Mouse (Mus musculus) embryo, embryonic 11 days (tissue): ENCODE measurements around the gene Catsperz.
A peak's percentile ranks its signal among the peaks of the same experiment; 100 is the strongest.

Source experiments
- DNase-seq: peaks from one replicate; pipeline ENCODE4 v3.0.0-alpha.2; 2015

Gene Catsperz

GRCm38 (mm10) chr19:6943709-6944108, 18.5 kb upstream of the Catsperz start:
- no peak for DNase-seq

- no peak for DNase-seq
Observed at GRCm38 (mm10) chr19:6942764-6943163, 17.6 kb upstream of the Catsperz start.

GRCm38 (mm10) chr19:6942249-6942691, 17.1 kb upstream of the Catsperz start, which contains the start of gene Gpr137:
Gene Gpr137 (minus strand): TSS chr19:6942480.
- DNase-seq = peak; percentile 94

GRCm38 (mm10) chr19:6941372-6942248, 16.4 kb upstream of the Catsperz start, which contains the start of gene Bad:
Gene Bad (plus strand): TSS chr19:6941861.
- DNase-seq = peak; percentile 95

GRCm38 (mm10) chr19:6940396-6941351, 15.5 kb upstream of the Catsperz start:
- DNase-seq = no peak

- no peak for DNase-seq
Observed at GRCm38 (mm10) chr19:6939106-6940002, 14.2 kb upstream of the Catsperz start.

GRCm38 (mm10) chr19:6937541-6938465, 12.6 kb upstream of the Catsperz start:
- DNase-seq = no peak

- no peak for DNase-seq
Observed at GRCm38 (mm10) chr19:6936299-6936698, 11.1 kb upstream of the Catsperz start.

GRCm38 (mm10) chr19:6934195-6934977, 9.2 kb upstream of the Catsperz start, which contains the start of gene Kcnk4:
Gene Kcnk4 (minus strand): TSS chr19:6934515.
- DNase-seq = no peak

GRCm38 (mm10) chr19:6933436-6934194, 8.4 kb upstream of the Catsperz start:
- no peak for DNase-seq

- DNase-seq = no peak
Observed at GRCm38 (mm10) chr19:6933102-6933435, 7.9 kb upstream of the Catsperz start.

- no peak for DNase-seq
Observed at GRCm38 (mm10) chr19:6932018-6932417, 6.8 kb upstream of the Catsperz start.

GRCm38 (mm10) chr19:6931002-6931401, 5.8 kb upstream of the Catsperz start:
- no peak for DNase-seq

- DNase-seq = no peak
Observed at GRCm38 (mm10) chr19:6928080-6928479, 2.9 kb upstream of the Catsperz start.

GRCm38 (mm10) chr19:6926559-6927255, 1.5 kb upstream of the Catsperz start:
- DNase-seq = peak; percentile 64

GRCm38 (mm10) chr19:6925611-6926329, 590 bp upstream of the Catsperz start:
- DNase-seq = no peak

GRCm38 (mm10) chr19:6924461-6925306, 496 bp downstream of the Catsperz start:
- DNase-seq = peak; percentile 90
